Mouse (Mus musculus) intestine, embryonic 16.5 days (tissue): ENCODE data around the gene Oaf. TPM values are rescaled to one million over a fixed set of nuclear protein-coding genes. Genes with fewer than 3 reads are reported as not detected.
A peak's percentile ranks its signal among the peaks of the same experiment; 100 is the strongest.

ENCODE experiments used
- ATAC-seq: fragments of 200-750 bp; cut with Nextera tagmentation; 2 replicates; pipeline ENCODE4 v1.8.0; 2017; ENCODE audit warnings: moderate TSS enrichment, moderate library complexity
- H3K27ac ChIP-seq: fragments of 300-500 bp; sonication (generic); 2 replicates; pipeline ENCODE4 v1.5.1; 2014; ENCODE audit warnings: mild to moderate bottlenecking, low read length
- H3K27me3 ChIP-seq: fragments of 300-500 bp; sonication (generic); replicated peaks from 2 replicates; pipeline ENCODE4 v1.6.1; 2014; ENCODE audit warnings: low read length, control low read depth, mixed read lengths; ENCODE audit not compliant: control insufficient read depth, insufficient read depth
- H3K36me3 ChIP-seq: fragments of 300-500 bp; sonication (generic); 2 replicates; pipeline ENCODE4 v1.6.1; 2014; ENCODE audit warnings: low read length, control low read depth; ENCODE audit not compliant: control insufficient read depth, insufficient read depth
- H3K4me1 ChIP-seq: fragments of 300-500 bp; sonication (generic); 2 replicates; pipeline ENCODE4 v1.6.1; 2014; ENCODE audit warnings: low read length, control low read depth, mixed read lengths; ENCODE audit not compliant: control insufficient read depth, insufficient read depth
- H3K4me2 ChIP-seq: fragments of 300-500 bp; sonication (generic); 2 replicates; pipeline ENCODE4 v1.6.1; 2014; ENCODE audit warnings: low read depth, low read length, control low read depth
- H3K4me3 ChIP-seq: fragments of 300-500 bp; sonication (generic); 2 replicates; pipeline ENCODE4 v1.5.1; 2014; ENCODE audit warnings: mild to moderate bottlenecking, low read length
- H3K9ac ChIP-seq: fragments of 300-500 bp; sonication (generic); 2 replicates; pipeline ENCODE4 v1.6.1; 2014; ENCODE audit warnings: low read depth, low read length
- H3K9me3 ChIP-seq: fragments of 300-500 bp; sonication (generic); 2 replicates; pipeline ENCODE4 v1.6.1; 2016; ENCODE audit warnings: low read length, control low read depth; ENCODE audit not compliant: control insufficient read depth
- WGBS: fragments of 180-500 bp; shearing (Covaris S2); extraction: QIAGEN DNeasy Blood & Tissue Kit; methylation state at CpG from one replicate; pipeline ENCODE4 v1.1.7; 2014; 5-methylcytosine and 5-hydroxymethylcytosine counted together
- polyA plus RNA-seq: library from polyadenylated mRNA; unstranded; fragments of >200 nt; fragmentation: Nextera tagmentation; extraction: Ambion mirVana; gene quantifications from 2 replicates; pipeline ENCODE4 v1.2.1, GENCODE M21; 2015

The Oaf gene
- polyA plus RNA-seq, 1 experiment from 2014 or later = 11.8 TPM

DNA sequence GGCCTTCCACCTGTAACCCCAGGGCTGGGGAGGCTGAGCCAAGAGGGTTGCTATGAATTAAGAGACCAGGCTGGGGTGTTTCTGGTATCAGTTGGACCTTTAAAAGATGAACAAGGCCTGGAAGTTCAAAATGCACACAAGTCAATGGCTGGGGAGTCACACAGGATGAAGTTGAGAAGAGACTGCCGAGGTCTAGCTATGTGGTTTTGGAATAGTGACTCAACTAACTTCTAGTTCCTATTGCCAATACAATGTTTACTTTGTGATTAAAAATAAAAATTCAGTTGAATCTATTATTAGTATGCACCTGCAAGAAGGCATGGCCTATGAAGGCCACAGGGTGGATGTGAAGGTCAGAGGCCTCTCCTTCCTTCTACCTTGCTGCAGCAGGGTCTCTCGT lies 12.1 kb upstream of the Oaf start:
- H3K4me3 ChIP-seq = no peak overlapping the region
- ATAC-seq = no peak
- no peaks in the 10 kb centered on the region for H3K36me3 ChIP-seq
- H3K27me3 ChIP-seq = no peaks in the 10 kb centered on the region
- H3K9ac ChIP-seq = no peak overlapping the region
- 89% methylated on average over 2 of the region's 2 CpGs for WGBS
- H3K9me3 ChIP-seq = no peaks in the 10 kb centered on the region
- no peak overlapping the region for H3K4me2 ChIP-seq
- peaks cover 15% of the 10 kb centered on the region; the same call in 1 of the 2 replicates for H3K4me1 ChIP-seq
- 0 out of 2 replicates have a peak overlapping the region, but pooled peaks have one; percentile 9 for H3K27ac ChIP-seq

DNA sequence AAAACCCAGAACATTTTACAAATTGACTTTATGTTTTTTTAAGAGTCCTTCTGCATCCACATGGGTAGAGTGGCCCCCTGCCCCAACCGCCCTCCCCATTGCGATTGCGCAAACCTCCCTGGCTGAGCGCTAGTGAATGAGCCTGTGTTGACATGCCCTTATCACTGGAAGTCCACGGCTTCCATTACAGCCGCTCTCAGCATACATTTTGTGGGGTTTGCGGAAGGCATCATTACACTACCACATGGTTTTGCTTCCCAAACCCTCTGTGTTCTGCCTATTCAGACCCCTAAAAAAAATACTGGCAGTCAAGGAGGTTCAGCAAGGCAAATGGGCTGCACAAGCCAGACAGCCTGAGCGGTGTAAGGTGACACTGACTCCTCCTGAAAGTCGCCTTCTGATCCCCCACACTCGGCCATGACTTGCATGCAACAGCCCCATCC lies 7.0 kb upstream of the Oaf start:
- ATAC-seq = peak; percentile 51; the same call in 1 of the 2 replicates

DNA sequence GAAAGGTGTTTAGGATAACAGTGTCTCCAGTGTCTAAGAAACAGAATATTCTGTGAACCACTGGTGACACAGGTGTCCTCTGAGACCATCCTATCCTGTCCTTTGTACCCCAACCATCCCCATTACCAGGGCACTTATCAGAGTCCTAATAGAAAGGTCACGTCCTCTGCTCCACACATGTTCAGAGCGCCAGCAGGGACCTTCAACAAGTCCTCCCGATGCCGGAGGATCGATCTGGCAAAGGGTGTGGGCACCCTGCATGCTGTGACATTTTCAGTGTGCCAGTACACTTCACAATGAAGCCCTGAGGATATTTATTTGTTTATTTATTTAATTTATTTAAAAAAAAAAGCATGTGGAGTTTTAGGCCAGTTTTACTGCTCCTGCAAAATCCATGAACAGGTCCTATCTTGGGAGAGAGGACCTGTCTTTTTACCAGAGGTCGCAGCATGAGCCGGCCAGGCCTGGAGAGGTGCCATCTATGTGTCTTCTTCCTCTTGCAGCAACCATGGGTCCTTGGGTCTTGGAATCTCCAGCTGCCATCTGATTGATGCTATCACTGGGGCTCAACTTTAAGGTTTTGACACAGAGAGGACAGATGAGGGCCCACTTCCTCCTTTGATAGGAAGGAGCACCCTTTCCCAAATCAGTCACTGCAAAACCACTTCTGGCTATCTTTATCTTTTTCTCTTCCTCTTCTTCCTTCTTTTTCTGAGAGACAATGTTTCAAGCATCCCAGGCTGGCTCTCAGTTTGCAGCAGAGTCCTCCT lies 6.3 kb upstream of the Oaf start:
- 83% methylated on average over 7 of the region's 7 CpGs for WGBS
- H3K36me3 ChIP-seq = no peaks in the 10 kb centered on the region
- H3K27ac ChIP-seq = no peak overlapping the region
- no peak for ATAC-seq
- no peak overlapping the region for H3K9ac ChIP-seq
- H3K4me3 ChIP-seq = no peak overlapping the region
- H3K4me1 ChIP-seq = peaks cover 5% of the 10 kb centered on the region; the same call in 1 of the 2 replicates
- no peak overlapping the region for H3K4me2 ChIP-seq
- H3K27me3 ChIP-seq = no peaks in the 10 kb centered on the region
- H3K9me3 ChIP-seq = no peaks in the 10 kb centered on the region

More for the DNA sequence above, 7.0 kb upstream of the Oaf start:
- Histone ChIP-seq H3K9ac (no peak overlapping the region), H3K27me3 (no peaks in the 10 kb centered on the region), H3K4me1 (peaks cover 5% of the 10 kb centered on the region; the same call in 1 of the 2 replicates), H3K36me3 (no peaks in the 10 kb centered on the region), H3K9me3 (no peaks in the 10 kb centered on the region), H3K27ac (no peak overlapping the region), H3K4me3 (no peak overlapping the region), H3K4me2 (0 out of 2 replicates have a peak overlapping the region, but pooled peaks have one; percentile 4)
- 28% methylated on average over 10 of the region's 10 CpGs for WGBS

DNA sequence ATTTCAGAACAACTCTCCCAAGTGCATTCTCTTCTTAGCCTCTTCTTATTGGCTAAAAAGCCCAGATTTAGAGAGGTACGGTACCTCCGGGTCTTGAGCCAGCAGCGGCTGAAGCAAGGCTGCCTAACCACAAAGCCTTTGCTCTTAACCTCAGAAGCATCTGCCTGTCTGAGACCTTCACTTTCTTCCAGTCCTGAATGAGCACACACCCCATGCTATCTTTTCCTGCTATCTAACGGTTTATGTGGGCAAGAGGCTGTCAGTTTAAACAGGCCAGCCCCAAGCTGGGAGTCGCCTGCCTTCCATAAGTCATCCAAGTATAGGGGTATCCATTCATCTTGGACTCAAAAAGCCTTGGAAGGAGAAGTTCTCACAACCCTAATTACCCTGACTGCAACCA lies 2.7 kb upstream of the Oaf start:
- ATAC-seq = no peak
- Histone ChIP-seq H3K4me1 (peaks cover 19% of the 10 kb centered on the region), H3K36me3 (no peaks in the 10 kb centered on the region), H3K9ac (no peak overlapping the region), H3K4me3 (no peak overlapping the region), H3K4me2 (no peak overlapping the region), H3K27me3 (no peaks in the 10 kb centered on the region), H3K27ac (no peak overlapping the region), H3K9me3 (no peaks in the 10 kb centered on the region)
- WGBS = 73% methylated on average over 5 of the region's 5 CpGs

DNA sequence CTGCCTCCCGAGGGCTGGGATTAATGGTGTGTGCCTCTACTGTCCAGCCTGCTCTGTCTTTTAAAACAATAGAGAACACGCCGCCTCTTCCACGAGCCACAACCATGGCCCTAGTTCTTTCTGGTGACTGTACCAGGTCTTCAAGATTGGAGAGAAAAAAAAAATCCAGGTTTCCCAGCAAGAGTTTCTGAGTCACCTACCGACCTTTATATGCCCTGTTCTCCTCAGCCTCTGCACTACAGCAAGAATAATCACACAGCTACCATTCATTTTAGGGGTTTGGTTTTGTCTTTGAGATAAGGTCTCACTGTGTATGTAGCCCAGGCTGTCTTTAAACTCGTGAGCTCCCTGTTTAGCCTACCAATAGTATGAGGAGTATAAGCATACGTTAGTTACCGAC lies 2.3 kb upstream of the Oaf start:
- H3K27me3 ChIP-seq = no peaks in the 10 kb centered on the region
- no peak overlapping the region for H3K4me2 ChIP-seq
- no peaks in the 10 kb centered on the region for H3K36me3 ChIP-seq
- H3K4me3 ChIP-seq = no peak overlapping the region
- no peak overlapping the region for H3K27ac ChIP-seq
- H3K9ac ChIP-seq = no peak overlapping the region
- no peaks in the 10 kb centered on the region for H3K9me3 ChIP-seq
- H3K4me1 ChIP-seq = peaks cover 24% of the 10 kb centered on the region
- no peak for ATAC-seq
- WGBS = 86% methylated on average over 8 of the region's 8 CpGs

DNA sequence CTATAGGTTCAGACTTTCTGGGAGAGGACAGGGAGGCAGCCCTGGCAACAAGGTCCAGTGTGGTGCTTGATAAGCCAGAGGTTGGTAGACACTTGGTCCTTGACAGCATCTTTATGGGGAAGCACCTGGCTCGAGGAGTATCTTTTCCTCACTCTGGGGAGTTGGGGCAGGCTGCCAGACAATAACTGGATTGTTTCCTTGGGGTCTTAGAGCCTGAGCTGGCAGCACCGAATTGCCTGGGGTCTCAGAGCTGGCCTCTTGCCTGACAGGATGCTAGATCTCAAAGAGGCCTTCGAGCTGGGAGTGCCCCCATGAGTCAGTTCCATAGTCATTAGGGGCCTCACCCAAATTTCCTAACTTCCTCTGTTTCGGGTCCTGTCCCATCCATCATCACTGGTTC lies 1.6 kb upstream of the Oaf start:
- WGBS = 39% methylated on average over 4 of the region's 4 CpGs
- Histone ChIP-seq H3K36me3 (no peaks in the 10 kb centered on the region), H3K27ac (no peak overlapping the region), H3K9me3 (no peaks in the 10 kb centered on the region), H3K4me3 (no peak overlapping the region), H3K9ac (no peak overlapping the region), H3K4me1 (peaks cover 25% of the 10 kb centered on the region), H3K4me2 (no peak overlapping the region), H3K27me3 (no peaks in the 10 kb centered on the region)
- no peak for ATAC-seq

DNA sequence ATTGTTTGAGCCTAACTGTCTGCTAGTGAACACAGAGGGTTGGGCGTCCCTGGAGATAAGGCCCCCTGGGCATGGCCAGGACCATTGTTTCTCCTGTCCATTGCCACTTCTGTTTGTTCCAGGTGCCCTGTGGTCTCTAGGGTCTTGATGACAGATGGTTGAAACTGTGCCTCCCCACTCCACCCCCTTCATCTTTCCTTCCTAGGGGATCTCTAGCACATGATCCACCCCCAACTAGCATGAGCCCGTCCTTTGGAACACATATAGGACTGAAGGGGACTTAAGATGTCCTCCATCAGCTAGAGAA lies 836 bp upstream of the Oaf start:
- H3K36me3 ChIP-seq = no peaks in the 10 kb centered on the region
- H3K4me2 ChIP-seq = peak overlapping the region; percentile 72; the same call in 1 of the 2 replicates
- 50% methylated on average over 2 of the region's 2 CpGs for WGBS
- H3K9me3 ChIP-seq = no peaks in the 10 kb centered on the region
- no peak for ATAC-seq
- H3K4me3 ChIP-seq = no peak overlapping the region
- H3K9ac ChIP-seq = peak overlapping the region; percentile 88
- H3K27ac ChIP-seq = peak overlapping the region; percentile 93
- peaks cover 31% of the 10 kb centered on the region for H3K4me1 ChIP-seq
- H3K27me3 ChIP-seq = no peaks in the 10 kb centered on the region

DNA sequence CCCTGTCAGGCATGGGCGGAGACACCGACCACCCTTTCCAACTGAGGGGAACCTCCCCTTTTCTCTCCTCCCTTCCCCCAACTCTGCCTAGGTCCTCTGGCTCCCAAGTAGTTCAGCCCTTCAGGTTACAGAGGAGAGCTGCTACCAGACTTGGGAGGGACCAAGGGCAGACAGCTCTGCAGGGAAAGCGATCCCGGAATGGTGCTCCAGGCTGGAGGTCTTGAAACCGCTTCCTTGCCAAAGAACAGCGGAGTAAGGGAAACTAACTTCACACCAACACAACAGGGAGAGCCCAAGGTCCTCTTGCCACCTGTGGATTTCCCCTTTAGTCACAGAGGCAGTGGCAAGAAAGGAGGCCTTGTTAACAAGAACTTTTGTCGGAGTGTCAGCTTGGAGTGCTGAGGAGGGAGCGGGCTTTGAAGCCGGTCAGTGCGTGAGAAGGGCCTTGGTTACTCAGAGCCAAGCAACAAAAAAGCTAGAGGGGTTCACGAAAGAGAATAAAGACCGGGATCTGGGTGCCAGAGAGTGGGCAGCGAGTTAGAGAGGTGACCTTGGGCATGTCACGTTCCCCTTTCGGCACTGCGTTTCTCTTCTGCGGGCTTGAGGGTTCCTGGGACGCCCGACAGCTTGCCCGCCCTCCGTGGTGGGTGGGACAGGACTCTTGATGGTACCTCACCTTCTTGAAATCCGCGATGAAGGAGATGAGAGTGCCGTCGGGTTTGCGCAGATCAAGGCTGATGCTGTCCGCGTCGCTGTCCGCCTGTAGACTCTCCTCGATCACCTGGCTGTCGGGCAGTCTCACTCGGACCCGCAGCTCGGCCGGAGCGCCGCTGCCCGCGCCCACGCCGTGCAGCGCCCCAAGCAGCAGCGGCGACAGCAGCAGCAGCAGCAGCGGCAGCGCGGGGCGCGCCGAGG lies 823 bp downstream of the Oaf start:
- Histone ChIP-seq H3K36me3 (no peaks in the 10 kb centered on the region), H3K27me3 (no peaks in the 10 kb centered on the region), H3K4me3 (peak overlapping the region; percentile 79), H3K4me1 (peaks cover 44% of the 10 kb centered on the region), H3K9me3 (no peaks in the 10 kb centered on the region), H3K9ac (peak overlapping the region; percentile 88), H3K27ac (peak overlapping the region; percentile 93), H3K4me2 (peak overlapping the region; percentile 72)
- peak; percentile 40 for ATAC-seq
- 1% methylated on average over 51 of the region's 51 CpGs for WGBS

DNA sequence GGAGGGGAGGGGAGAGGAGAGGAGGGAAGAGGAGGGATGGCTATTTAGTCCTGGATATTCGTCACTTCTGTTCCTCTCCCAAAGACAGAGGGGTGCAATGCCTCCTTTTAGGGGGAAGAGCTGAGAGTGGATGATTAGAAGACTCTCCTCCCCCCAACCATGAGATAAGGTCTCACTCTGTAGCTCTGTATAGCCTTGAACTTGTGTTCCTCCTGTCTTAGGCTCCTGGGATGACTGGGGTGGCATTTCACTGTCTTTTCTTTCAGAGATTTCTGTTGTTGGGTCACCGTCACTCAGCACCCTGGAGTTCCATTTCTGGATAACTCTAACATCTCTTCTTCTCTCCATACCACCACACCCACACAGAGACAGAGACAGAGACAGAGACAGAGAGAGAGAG lies 1.5 kb downstream of the Oaf start:
- Histone ChIP-seq H3K4me2 (peak overlapping the region; percentile 72), H3K9me3 (no peaks in the 10 kb centered on the region), H3K9ac (peak overlapping the region; percentile 88), H3K27ac (peak overlapping the region; percentile 93), H3K27me3 (no peaks in the 10 kb centered on the region), H3K4me3 (peak overlapping the region; percentile 79), H3K36me3 (no peaks in the 10 kb centered on the region), H3K4me1 (peaks cover 51% of the 10 kb centered on the region)
- WGBS = 33% methylated on average over 2 of the region's 2 CpGs
- no peak for ATAC-seq
